Mouse (Mus musculus) embryonic fibroblast, embryonic 13.5 days (primary cell): ENCODE results near the gene March2.

Experiments used
- CTCF ChIP-seq: IDR thresholded peaks from 2 replicates; pipeline ENCODE4 v1.5.1; 2011; ENCODE audit warnings: mild to moderate bottlenecking, control low read depth, low read length, moderate library complexity, borderline replicate concordance; ENCODE audit not compliant: insufficient read depth
- POLR2A ChIP-seq: IDR thresholded peaks from 2 replicates; pipeline ENCODE4 v1.6.1; 2011; ENCODE audit warnings: low read depth, mild to moderate bottlenecking, control low read depth, low read length, moderate library complexity

DNA sequence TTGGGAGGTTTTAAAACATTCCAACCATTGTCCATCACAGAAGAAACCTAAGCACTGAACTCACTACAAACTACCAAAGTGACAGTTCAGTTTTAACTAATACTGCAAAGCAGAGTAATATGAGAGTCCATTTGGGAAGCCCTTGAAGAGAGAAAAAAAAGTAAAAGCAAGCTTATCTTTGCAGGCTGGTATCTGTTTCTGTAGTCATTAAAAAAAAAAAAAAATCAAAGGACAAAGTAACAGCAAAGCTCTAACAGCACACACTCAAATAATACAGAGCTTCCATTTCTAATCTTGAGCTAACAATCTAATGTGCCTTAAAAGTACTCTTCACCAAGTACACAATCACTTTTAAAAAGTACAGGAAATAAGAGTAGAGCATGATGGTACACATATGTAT is 36.7 kb downstream of the March2 start:
- TF ChIP-seq POLR2A (no peak), CTCF (no peak)
